Mouse (Mus musculus): ENCODE results near the gene Krt15. TPM values are rescaled to one million over a fixed set of nuclear protein-coding genes. Genes with fewer than 3 reads are reported as not detected.

The Krt15 gene
- 0.11 and 1.5 TPM in 2 replicates for polyA plus RNA-seq (2016; fragmentation: Nextera tagmentation; extraction: Ambion mirVana)

DNA sequence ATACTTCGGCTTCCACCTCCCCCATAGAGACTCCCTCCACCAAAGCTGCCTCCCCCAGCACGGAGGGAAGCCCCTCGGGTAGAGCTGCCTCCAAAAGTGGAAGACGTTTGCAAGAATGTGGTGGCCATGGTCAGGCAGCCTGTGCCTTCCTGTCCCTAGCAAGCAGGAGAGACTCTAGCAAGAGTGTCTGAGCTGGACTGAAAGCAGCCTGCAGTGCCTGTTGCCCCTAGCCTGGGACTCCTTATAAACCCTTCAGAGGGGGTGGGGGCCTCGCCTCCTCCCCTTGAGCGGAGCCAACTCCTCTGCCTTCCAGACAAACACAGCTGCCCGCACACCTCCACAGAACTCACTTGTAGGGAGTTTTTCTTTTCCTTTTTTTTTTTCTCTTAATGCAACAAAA, at the start of gene Krt15:
Gene Krt15 (minus strand): TSS at position 198 of the 400 bp plus-strand sequence.
- no peak for DNase-seq (ENCODE audit: low spot score)
- H3K4me3 ChIP-seq, result no peak within 1 kb of the TSS
- WGBS, result 54% methylated on average over 7 of the region's 7 CpGs
- no peaks in the 10 kb centered on the region for H3K9me3 ChIP-seq
- no peaks in the 10 kb centered on the region for H3K36me3 ChIP-seq
- H3K27me3 ChIP-seq (ENCODE audit: insufficient read depth, poor library complexity, severe bottlenecking), result peaks cover 48% of the 10 kb centered on the region; the same call in 1 of the 2 replicates
- H3K4me1 ChIP-seq, result peaks cover 36% of the 10 kb centered on the region
- no peak within 1 kb of the TSS for H3K27ac ChIP-seq

DNA sequence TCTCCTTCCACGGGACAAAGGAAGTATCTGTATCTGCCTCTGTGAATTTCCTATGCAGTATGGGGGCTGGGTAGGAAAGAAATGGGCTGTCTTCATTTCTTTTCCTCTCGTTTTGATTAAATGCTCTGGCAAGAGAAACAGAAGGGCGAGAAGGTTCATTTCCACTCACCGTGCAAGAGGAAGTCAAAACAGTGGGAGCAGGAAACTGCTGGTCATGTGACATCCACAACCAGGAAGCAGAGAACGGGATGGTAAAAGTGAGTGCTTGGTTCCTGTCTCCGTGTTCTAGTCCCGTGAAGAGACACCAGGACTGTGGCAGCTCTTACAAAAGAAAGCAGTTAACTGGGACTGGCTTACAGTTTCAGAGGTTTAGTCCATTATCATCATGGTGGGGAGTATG, 46.0 kb upstream of the Krt15 start:
- H3K4me1 ChIP-seq, result no peaks in the 10 kb centered on the region
- H3K4me3 ChIP-seq, result no peak overlapping the region
- 70% methylated on average over 7 of the region's 7 CpGs for WGBS
- H3K36me3 ChIP-seq, result no peaks in the 10 kb centered on the region
- H3K27me3 ChIP-seq (ENCODE audit: insufficient read depth, poor library complexity, severe bottlenecking), result no peaks in the 10 kb centered on the region
- H3K9me3 ChIP-seq, result no peaks in the 10 kb centered on the region
- DNase-seq (ENCODE audit: low spot score), result no peak
- no peak overlapping the region for H3K27ac ChIP-seq

DNA sequence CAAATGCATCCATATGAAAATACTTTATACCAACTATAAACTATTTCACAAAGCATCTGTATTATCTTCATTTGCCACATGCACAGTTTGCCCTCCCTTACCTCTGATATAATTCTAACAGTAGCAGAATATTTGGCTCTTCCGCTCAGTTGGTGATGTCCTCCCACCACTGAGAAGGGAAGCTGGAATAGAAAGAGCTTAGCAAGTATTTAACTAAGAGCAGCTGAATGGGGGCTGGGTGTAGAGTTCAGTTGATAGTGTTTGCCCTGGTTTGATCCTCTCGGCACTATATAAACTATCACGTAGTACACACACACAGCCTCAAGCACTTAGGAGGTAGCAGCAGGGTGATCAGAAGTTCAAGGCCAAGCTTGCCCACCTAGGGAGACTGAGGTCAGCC, 43.5 kb upstream of the Krt15 start:
- 73% methylated on average over 3 of the region's 3 CpGs for WGBS
- Histone ChIP-seq H3K4me1 (no peaks in the 10 kb centered on the region), H3K27ac (no peak overlapping the region), H3K36me3 (no peaks in the 10 kb centered on the region), H3K27me3 (ENCODE audit: insufficient read depth, poor library complexity, severe bottlenecking) (no peaks in the 10 kb centered on the region), H3K4me3 (no peak overlapping the region), H3K9me3 (no peaks in the 10 kb centered on the region)
- DNase-seq (ENCODE audit: low spot score), result no peak

DNA sequence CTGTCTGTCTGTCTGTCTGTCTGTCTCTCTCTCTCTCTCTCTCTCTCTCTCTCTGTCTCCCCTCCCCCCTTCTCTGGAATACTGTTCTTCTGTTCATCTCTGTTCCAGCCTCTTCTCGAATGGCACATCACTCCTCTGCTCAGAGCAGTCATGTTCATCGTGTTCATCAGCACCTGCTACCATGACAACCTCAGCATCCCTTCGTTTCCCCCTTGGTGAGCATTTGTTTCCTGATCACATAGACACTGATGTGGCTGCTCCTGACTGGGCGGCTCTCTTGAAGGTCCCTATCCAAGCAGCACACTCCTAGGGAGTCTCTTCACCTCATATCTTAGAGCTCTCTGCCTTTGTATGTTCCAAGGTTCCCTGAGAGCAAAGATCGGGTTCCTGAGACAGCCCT, 42.6 kb upstream of the Krt15 start:
- H3K27me3 ChIP-seq (ENCODE audit: insufficient read depth, poor library complexity, severe bottlenecking), result no peaks in the 10 kb centered on the region
- WGBS, result 79% methylated on average over 5 of the region's 5 CpGs
- no peaks in the 10 kb centered on the region for H3K4me1 ChIP-seq
- H3K9me3 ChIP-seq, result no peaks in the 10 kb centered on the region
- H3K36me3 ChIP-seq, result no peaks in the 10 kb centered on the region
- H3K4me3 ChIP-seq, result no peak overlapping the region
- no peak for DNase-seq (ENCODE audit: low spot score)
- H3K27ac ChIP-seq, result no peak overlapping the region

DNA sequence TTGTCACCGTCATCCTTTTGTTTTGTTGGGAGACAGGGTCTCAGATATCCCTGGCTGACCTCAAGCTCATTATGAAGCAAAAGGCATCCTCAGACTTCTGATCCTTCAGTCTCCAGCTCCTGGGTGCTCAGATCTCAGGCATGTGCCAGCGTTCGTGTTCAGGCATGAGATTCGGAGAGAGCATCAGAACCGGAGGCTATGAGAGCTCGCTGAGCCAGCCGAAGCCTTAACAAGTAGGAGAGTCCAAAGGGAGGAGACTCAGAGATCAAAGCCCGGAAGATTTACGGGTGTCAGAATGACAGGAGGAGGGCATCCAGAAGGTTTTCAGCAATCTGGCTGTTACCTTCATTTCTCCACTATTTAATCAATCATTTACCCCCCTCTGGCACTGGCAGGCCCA, 41.1 kb upstream of the Krt15 start:
- Histone ChIP-seq H3K9me3 (no peaks in the 10 kb centered on the region), H3K4me1 (no peaks in the 10 kb centered on the region), H3K4me3 (no peak overlapping the region), H3K27me3 (ENCODE audit: insufficient read depth, poor library complexity, severe bottlenecking) (no peaks in the 10 kb centered on the region), H3K27ac (no peak overlapping the region), H3K36me3 (no peaks in the 10 kb centered on the region)
- no peak for DNase-seq (ENCODE audit: low spot score)
- 64% methylated on average over 9 of the region's 9 CpGs for WGBS

DNA sequence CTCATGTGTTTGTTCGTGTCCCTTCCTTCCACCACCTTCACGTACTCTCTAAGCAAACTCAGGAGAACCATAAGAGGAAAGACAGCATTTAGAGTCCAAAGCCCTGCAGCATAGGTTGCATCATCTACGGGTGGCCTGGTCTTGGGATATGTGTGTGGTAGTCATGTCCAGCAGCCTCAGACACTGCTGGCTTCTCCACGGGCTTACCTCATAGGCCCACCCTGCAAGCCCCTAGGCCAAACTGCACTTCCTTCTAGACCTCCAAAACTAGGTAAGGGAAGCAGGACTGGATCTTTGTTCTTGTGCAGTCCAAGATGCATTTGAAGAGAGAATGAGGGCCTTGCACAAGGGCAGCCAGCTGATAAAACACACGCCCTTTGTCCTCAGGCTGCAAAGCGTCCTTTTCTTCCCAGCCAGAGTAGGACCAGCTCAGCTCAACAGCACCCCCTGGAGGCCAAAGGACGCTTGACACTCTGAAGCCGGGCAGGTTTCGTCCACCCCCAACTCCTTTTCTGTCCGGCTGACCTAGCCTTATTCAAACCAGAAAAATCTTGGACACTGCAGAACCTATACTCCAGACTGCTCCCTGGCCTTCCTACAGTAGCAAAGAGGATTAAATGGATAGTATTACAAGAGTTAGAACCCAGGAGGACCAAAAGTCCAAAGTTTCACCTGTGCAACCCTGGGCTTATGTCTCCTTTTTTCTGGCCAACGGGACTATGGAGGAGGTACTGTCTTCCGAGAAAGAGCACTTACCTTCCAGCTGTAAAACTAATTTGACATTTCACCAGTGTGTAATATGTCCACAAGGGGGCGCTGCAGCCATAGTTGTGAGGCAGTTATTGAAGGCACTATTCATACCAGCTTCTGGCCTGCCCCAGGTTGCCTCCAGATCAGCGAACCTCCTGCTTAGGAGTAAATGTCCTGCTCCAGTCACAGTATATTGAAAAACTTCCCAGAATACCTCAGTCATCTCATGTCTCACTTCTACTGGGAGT, 33.3 kb upstream of the Krt15 start:
- Histone ChIP-seq H3K4me1 (peaks cover 42% of the 10 kb centered on the region), H3K36me3 (no peaks in the 10 kb centered on the region), H3K9me3 (no peaks in the 10 kb centered on the region), H3K27ac (no peak overlapping the region), H3K27me3 (ENCODE audit: insufficient read depth, poor library complexity, severe bottlenecking) (0 out of 2 replicates have a peak, but pooled peaks cover 5% of the 10 kb centered on the region), H3K4me3 (no peak overlapping the region)
- WGBS, result 30% methylated on average over 14 of the region's 14 CpGs
- peak; percentile 85 for DNase-seq (ENCODE audit: low spot score)

DNA sequence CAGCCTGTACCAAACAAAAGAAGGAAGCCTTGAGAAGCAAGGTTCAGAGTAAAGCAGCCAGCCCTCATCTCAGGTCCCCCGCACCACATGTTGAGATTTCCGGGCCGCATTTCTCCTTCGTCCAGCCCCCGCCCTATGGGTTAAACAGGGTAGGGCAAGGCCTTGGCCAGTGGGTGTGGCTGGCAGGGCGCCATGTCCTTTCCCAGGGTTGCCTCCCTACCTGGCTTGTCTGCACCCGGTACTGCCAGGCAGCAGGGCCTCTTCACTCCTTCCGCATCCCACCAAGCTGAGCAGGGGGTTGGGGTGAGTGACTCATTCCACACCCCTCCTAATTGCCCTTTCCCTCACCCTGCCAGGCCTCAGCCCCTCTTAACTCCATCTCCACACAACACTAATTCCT, 32.3 kb upstream of the Krt15 start:
- WGBS, result 67% methylated on average over 8 of the region's 8 CpGs
- 0 out of 2 replicates have a peak, but pooled peaks cover 5% of the 10 kb centered on the region for H3K27me3 ChIP-seq (ENCODE audit: insufficient read depth, poor library complexity, severe bottlenecking)
- H3K4me3 ChIP-seq, result no peak overlapping the region
- DNase-seq (ENCODE audit: low spot score), result no peak
- H3K36me3 ChIP-seq, result no peaks in the 10 kb centered on the region
- H3K4me1 ChIP-seq, result peaks cover 42% of the 10 kb centered on the region
- no peaks in the 10 kb centered on the region for H3K9me3 ChIP-seq
- H3K27ac ChIP-seq, result peak overlapping the region; percentile 59

DNA sequence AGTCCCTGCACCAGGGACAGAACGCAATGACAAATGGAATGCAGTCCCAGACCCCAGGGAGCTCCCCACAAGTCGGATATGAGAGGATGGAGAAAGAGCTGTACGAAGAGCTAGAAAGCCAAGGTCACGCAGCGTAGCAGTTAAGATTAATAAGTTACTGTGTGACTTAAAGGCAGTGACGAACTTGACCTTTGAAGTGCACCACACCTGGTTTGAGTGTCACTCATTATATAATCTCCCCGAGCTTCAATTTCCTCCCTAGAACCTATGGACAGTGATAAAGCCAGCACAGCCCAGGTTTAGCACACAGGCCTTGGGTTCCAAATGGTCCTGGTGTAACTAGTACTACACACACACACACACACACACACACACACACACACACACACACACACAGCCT, 28.7 kb upstream of the Krt15 start:
- H3K36me3 ChIP-seq, result no peaks in the 10 kb centered on the region
- WGBS, result 58% methylated on average over 7 of the region's 7 CpGs
- no peak overlapping the region for H3K27ac ChIP-seq
- H3K4me3 ChIP-seq, result no peak overlapping the region
- H3K4me1 ChIP-seq, result peaks cover 49% of the 10 kb centered on the region
- no peaks in the 10 kb centered on the region for H3K9me3 ChIP-seq
- no peaks in the 10 kb centered on the region for H3K27me3 ChIP-seq (ENCODE audit: insufficient read depth, poor library complexity, severe bottlenecking)
- no peak for DNase-seq (ENCODE audit: low spot score)

DNA sequence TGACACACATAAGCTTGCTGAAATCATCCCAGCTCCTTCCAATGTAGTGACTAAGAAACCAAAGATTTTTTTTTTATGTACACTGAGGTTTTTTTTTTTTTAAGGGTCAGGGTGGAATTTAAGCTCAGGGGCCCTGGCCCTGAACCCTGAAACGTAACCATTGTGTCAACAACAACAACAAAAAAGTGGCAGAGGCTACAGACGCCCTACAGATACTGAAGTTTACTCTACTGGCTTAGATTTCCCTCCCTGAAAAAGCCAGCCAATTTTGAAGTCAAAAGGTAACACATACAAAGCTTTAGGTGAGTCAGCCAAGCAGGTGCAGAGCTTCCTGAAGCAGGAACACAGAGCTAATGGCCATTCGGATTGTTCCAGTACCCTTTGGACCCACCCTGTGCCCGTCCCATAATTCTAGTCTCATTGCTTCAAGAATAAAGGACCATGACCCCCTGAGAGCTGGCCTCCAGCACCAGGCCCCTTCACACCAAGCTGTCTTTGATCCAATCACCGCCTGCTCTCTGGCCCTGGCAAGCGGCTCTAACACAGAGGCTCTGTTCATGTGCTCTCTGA, 22.3 kb upstream of the Krt15 start:
- Histone ChIP-seq H3K9me3 (no peaks in the 10 kb centered on the region), H3K27ac (no peak overlapping the region), H3K36me3 (no peaks in the 10 kb centered on the region), H3K27me3 (ENCODE audit: insufficient read depth, poor library complexity, severe bottlenecking) (no peaks in the 10 kb centered on the region), H3K4me1 (peaks cover 25% of the 10 kb centered on the region), H3K4me3 (no peak overlapping the region)
- WGBS, result 75% methylated on average over 6 of the region's 6 CpGs
- no peak for DNase-seq (ENCODE audit: low spot score)

DNA sequence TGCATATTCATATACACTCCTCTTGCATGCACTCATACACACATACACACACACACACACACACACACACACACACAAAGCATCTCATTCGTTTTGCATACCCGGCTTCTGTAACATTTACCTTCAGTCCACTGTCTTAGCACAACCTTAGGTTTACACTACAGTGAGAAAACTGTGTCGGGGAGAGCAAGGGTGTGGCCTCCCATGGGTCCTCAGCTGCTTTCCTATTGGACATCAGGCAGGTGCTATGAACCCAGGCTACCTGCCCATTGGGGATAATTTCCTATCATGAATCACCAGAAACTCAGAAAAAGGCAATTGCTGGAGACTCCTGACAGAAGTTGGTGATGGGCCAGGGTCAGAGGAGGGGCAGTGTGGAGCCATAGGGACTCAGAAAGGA, 21.6 kb upstream of the Krt15 start:
- WGBS, result 79% methylated on average over 3 of the region's 3 CpGs
- Histone ChIP-seq H3K27me3 (ENCODE audit: insufficient read depth, poor library complexity, severe bottlenecking) (no peaks in the 10 kb centered on the region), H3K9me3 (no peaks in the 10 kb centered on the region), H3K27ac (no peak overlapping the region), H3K4me1 (peaks cover 25% of the 10 kb centered on the region), H3K36me3 (no peaks in the 10 kb centered on the region), H3K4me3 (no peak overlapping the region)
- DNase-seq (ENCODE audit: low spot score), result no peak

DNA sequence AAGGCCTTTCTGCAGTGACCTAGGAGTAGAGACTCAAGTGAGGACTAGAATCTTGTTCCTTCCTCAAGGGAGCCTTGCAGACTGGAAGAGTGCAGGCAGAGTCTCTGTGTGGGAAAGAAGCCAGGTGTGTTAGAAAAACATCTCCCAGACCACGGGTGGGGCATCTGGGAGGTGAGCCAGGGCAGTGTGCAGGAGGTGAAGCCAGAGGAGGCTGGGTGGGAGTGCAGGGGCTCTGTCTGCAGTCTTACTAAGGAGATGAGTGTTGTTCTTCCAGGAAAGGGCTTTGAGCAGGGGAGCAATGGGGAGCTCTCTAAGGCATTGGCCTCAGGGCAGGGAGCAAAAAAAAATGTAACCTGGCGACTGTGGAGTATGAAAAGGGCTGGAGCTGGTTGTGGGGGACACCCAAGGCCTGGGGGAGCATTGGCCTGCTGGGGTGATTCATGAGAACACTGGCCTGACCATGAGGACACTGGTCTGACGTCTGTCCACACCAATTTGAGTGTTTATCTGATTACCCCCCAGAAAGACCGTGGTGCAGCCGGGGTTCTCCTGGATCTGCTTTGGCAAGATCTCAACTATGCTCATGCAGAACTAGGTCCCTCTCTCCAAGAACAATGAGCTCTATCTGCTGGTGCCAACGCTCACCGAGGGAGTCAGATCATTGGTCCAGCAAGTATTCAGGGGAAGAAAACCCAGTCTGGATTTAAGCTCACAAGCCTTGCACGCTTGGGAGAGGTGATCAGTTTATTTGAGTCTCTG, 19.9 kb upstream of the Krt15 start:
- no peaks in the 10 kb centered on the region for H3K9me3 ChIP-seq
- H3K4me3 ChIP-seq, result no peak overlapping the region
- H3K36me3 ChIP-seq, result no peaks in the 10 kb centered on the region
- no peak for DNase-seq (ENCODE audit: low spot score)
- no peaks in the 10 kb centered on the region for H3K27me3 ChIP-seq (ENCODE audit: insufficient read depth, poor library complexity, severe bottlenecking)
- WGBS, result 63% methylated on average over 8 of the region's 8 CpGs
- H3K4me1 ChIP-seq, result peaks cover 19% of the 10 kb centered on the region
- peak overlapping the region; percentile 10; the same call in 1 of the 2 replicates for H3K27ac ChIP-seq

DNA sequence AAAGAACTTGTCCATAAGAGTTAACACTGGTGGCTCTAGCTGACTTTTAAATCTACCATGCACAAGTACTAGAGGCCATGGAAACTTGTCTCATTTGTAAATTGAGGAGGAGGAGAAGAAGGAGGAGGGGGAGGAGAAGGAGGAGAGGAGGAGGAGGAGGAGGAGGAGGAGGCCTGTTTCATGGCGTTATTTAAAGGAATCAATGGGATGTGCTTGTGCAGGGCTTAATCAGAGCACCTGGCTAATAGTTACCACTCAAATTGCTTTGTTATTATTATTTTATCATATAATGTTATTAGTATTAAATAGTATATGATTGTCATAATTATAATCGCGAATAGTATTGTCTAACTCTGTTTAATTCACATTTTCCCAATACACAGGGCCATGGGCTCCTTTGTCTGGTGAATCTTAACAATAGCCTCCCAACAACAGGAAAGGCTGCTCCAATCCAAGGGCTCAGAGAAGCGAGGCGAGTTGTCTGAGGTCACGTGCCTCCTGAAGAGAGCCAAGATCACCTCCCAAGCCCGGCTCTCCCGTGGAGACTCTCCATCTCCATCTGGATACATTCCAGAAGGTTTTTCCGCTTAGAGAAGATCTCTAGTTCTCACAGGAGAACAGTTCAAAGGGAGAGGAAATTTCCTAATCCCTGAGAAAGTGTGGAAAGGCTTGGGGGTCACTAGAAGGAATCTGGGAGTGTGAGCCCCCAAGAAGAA, 13.0 kb upstream of the Krt15 start, which contains the start of gene Krt19:
Gene Krt19 (minus strand): TSS at position 51 of the 716 bp plus-strand sequence.
- peak within 1 kb of the TSS; percentile 67 for H3K27ac ChIP-seq
- H3K9me3 ChIP-seq, result no peaks in the 10 kb centered on the region
- WGBS, result 44% methylated on average over 9 of the region's 9 CpGs
- no peaks in the 10 kb centered on the region for H3K36me3 ChIP-seq
- H3K27me3 ChIP-seq (ENCODE audit: insufficient read depth, poor library complexity, severe bottlenecking), result peaks cover 29% of the 10 kb centered on the region
- DNase-seq (ENCODE audit: low spot score), result no peak
- H3K4me3 ChIP-seq, result no peak within 1 kb of the TSS
- peaks cover 48% of the 10 kb centered on the region for H3K4me1 ChIP-seq
